Mouse (Mus musculus) midbrain, postnatal 0 days (tissue): ENCODE data around the gene Gm20747. TPM values are rescaled to one million over a fixed set of nuclear protein-coding genes. Genes with fewer than 3 reads are reported as not detected.
"Not testable (repeated sequence)": the region's sequence is repeated elsewhere in the genome, so short reads cannot be mapped to it uniquely, and the experiment has no call there.

ENCODE experiments used
- ATAC-seq: fragments of 200-750 bp; cut with Nextera tagmentation; 2 replicates; pipeline ENCODE4 v1.8.0; 2017; ENCODE audit warnings: moderate number of reproducible peaks, mild to moderate bottlenecking, moderate TSS enrichment, moderate library complexity; ENCODE audit not compliant: low FRiP score
- DNase-seq: peaks from one replicate; pipeline ENCODE4 v3.0.0-alpha.2; 2015; ENCODE audit warnings: low spot score
- H3K27ac ChIP-seq: fragments of 300-500 bp; sonication (generic); 2 replicates; pipeline ENCODE4 v1.5.1; 2014; ENCODE audit warnings: low read depth, mild to moderate bottlenecking, low read length, mixed read lengths
- H3K27me3 ChIP-seq: fragments of 300-500 bp; sonication (generic); 2 replicates; pipeline ENCODE4 v1.6.1; 2014; ENCODE audit warnings: low read length, control low read depth, mixed read lengths; ENCODE audit not compliant: insufficient read depth
- H3K36me3 ChIP-seq: fragments of 300-500 bp; sonication (generic); 2 replicates; pipeline ENCODE4 v1.6.1; 2014; ENCODE audit warnings: low read length, control low read depth, mixed read lengths; ENCODE audit not compliant: insufficient read depth
- H3K4me1 ChIP-seq: fragments of 300-500 bp; sonication (generic); 2 replicates; pipeline ENCODE4 v1.6.1; 2014; ENCODE audit warnings: mild to moderate bottlenecking, control low read depth, antibody characterized with exemption, low read length, mixed read lengths; ENCODE audit not compliant: insufficient read depth
- H3K4me2 ChIP-seq: fragments of 300-500 bp; sonication (generic); 2 replicates; pipeline ENCODE4 v1.6.1; 2014; ENCODE audit warnings: low read depth, mild to moderate bottlenecking, low read length, mixed read lengths; ENCODE audit not compliant: poor library complexity, severe bottlenecking
- H3K4me3 ChIP-seq: fragments of 300-500 bp; sonication (generic); 2 replicates; pipeline ENCODE4 v1.5.1; 2014; ENCODE audit warnings: low read depth, mild to moderate bottlenecking, low read length, moderate library complexity
- H3K9ac ChIP-seq: fragments of 300-500 bp; sonication (generic); replicated peaks from 2 replicates; pipeline ENCODE4 v1.6.1; 2014; ENCODE audit warnings: mild to moderate bottlenecking, low read length, moderate library complexity, mixed read lengths; ENCODE audit not compliant: poor library complexity, severe bottlenecking
- H3K9me3 ChIP-seq: fragments of 300-500 bp; sonication (generic); 2 replicates; pipeline ENCODE4 v1.6.1; 2016; ENCODE audit warnings: low read length, control low read depth
- WGBS: fragments of 180-500 bp; shearing (Covaris S2); extraction: QIAGEN DNeasy Blood & Tissue Kit; methylation state at CpG from one replicate; pipeline ENCODE4 v1.1.7; 2014; 5-methylcytosine and 5-hydroxymethylcytosine counted together
- polyA plus RNA-seq: library from polyadenylated mRNA; unstranded; fragments of >200 nt; fragmentation: Nextera tagmentation; extraction: Ambion mirVana; gene quantifications from 2 replicates; pipeline ENCODE4 v1.2.1, GENCODE M21; 2015
- total RNA-seq: library from RNA; depleted of rRNA; stranded (reverse); fragments of >200 nt; gene quantifications from 2 replicates; pipeline ENCODE4 v1.2.3, GENCODE M21; 2014; rRNA removed

The Gm20747 gene
- total RNA-seq (not detected in 2 replicates), polyA plus RNA-seq (not detected in 2 replicates)

GRCm38 (mm10) chrY:53418191-53418590, at the start of gene Gm20747:
Gm20747 (minus strand) TSS chrY:53418291.
- not testable (repeated sequence) for H3K4me2 ChIP-seq, H3K27me3 ChIP-seq, ATAC-seq, H3K9ac ChIP-seq, H3K4me3 ChIP-seq, H3K9me3 ChIP-seq, H3K36me3 ChIP-seq, H3K27ac ChIP-seq, H3K4me1 ChIP-seq, DNase-seq
- WGBS, result no CpG with 5 or more reads among the region's 3 CpGs
